Mouse (Mus musculus) cortical plate, adult 2 months (tissue): ENCODE data around the gene Tacc3.

Experiments used
- CTCF ChIP-seq: fragments of 200-500 bp; IDR thresholded peaks from 2 replicates; pipeline ENCODE4 v1.5.1; 2011; ENCODE audit warnings: mild to moderate bottlenecking, control low read depth, low read length; ENCODE audit not compliant: insufficient read depth; ENCODE audit errors: extremely low read depth
- POLR2A ChIP-seq: fragments of 200-500 bp; IDR thresholded peaks from 2 replicates; pipeline ENCODE4 v1.6.1; 2011; ENCODE audit warnings: mild to moderate bottlenecking, low read length, control low read depth; ENCODE audit not compliant: insufficient read depth; ENCODE audit errors: extremely low read depth

DNA sequence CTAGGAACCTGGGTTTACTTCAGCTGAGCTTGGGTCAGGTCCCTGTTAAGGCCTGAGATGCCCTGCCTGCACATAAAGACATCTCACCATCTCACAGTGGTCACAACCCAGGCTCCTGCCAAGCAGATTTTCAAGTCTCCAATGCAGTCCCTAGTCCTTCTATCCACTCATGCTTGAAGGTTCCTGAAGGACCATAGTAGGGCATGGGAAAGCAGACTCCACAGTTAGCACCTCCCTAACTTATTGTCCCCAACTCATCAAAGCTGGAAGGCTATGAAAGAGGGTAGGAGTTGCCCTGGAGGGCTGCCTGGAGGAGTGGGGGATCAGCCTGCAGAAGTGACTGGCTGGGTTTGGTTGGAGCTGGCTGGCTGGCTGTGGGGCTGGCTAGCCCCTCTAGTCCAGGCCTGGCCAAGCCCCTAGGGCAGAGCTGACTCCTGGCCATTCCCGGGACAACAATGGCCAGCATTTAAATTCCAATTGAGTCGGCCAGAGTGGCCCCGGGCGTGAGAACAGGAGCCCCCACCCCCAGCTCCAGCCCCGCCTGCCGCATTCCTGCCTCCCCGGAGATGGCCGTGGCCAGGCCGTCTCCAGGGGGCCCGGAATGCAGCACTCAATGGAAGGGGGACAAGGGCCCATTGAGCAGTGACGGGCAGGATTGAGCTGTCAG lies 47.1 kb downstream of the Tacc3 start:
- TF ChIP-seq CTCF (no peak), POLR2A (no peak)
